ENCODE assay signal across 10 mouse cellular contexts in the genomic region with DNA sequence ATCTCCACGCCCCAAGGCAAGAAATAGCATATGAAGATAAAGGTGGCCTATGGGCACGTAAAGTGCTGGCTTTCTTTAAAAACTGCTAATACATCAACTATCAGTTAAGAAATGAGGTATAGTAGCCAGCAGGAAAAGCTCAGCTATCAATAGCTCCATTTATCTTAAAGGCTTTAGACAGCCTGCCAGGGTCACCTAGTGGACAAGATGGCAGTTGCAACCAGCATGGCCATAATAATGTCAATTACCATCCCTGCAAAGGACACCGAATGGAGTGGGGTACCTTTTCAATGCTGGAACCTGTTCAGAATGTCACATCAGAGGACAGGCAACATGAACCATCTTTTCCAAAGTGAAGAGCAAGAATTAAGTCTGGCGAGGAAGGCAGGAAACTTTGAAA. TPM values are rescaled to one million over a fixed set of nuclear protein-coding genes. Genes with fewer than 3 reads are reported as not detected.
DNase-seq lines count a peak whose midpoint lies in the region; ATAC-seq and TF ChIP-seq lines count a peak whose summit lies in the region.
"Had no signal": no experiment of that assay in that cellular context is flagged by ENCODE, and none has a peak within 500 bp of the region (broad histone marks: within the 10 kb centered on the region; RNA-seq: fewer than 3 reads in every experiment).

No protein-coding gene starts in this region.

- H3K9ac ChIP-seq in heart, postnatal 0 days (replicated peaks; ENCODE audit: low read depth, low read length), result no peak overlapping the region
- no peak overlapping the region for H3K9ac ChIP-seq in midbrain, postnatal 0 days (replicated peaks; ENCODE audit: low read length, poor library complexity, severe bottlenecking)
- no peak overlapping the region for H3K9ac ChIP-seq in midbrain, embryonic 11.5 days (ENCODE audit: low read length)
- H3K9ac ChIP-seq: limb, embryonic 13.5 days had no signal

- WGBS in heart, postnatal 0 days, result 57% methylated on average over 4 of the region's 4 CpGs
- WGBS in midbrain, postnatal 0 days, result 76% methylated on average over 4 of the region's 4 CpGs
- WGBS in midbrain, embryonic 11.5 days, result 74% methylated on average over 4 of the region's 4 CpGs

- no peak overlapping the region for H3K27ac ChIP-seq in heart, postnatal 0 days (ENCODE audit: low read depth)
- H3K27ac ChIP-seq in midbrain, postnatal 0 days (ENCODE audit: low read depth, low read length), result no peak overlapping the region
- no peak overlapping the region for H3K27ac ChIP-seq in midbrain, embryonic 11.5 days (ENCODE audit: low read depth, low read length)
- H3K27ac ChIP-seq: limb, embryonic 13.5 days had no signal

- H3K27me3 ChIP-seq in heart, postnatal 0 days (ENCODE audit: control insufficient read depth, insufficient read depth, low read length), result no peaks in the 10 kb centered on the region
- no peaks in the 10 kb centered on the region for H3K27me3 ChIP-seq in midbrain, postnatal 0 days (ENCODE audit: insufficient read depth, low read length)
- no peaks in the 10 kb centered on the region for H3K27me3 ChIP-seq in midbrain, embryonic 11.5 days (ENCODE audit: control insufficient read depth, insufficient read depth, low read length)
- H3K27me3 ChIP-seq: limb, embryonic 13.5 days had no signal

- no peaks in the 10 kb centered on the region; the same call in 1 of the 2 replicates for H3K4me1 ChIP-seq in heart, postnatal 0 days (ENCODE audit: control insufficient read depth, insufficient read depth)
- no peaks in the 10 kb centered on the region for H3K4me1 ChIP-seq in midbrain, postnatal 0 days (ENCODE audit: insufficient read depth, low read length)
- H3K4me1 ChIP-seq in midbrain, embryonic 11.5 days (ENCODE audit: control insufficient read depth, insufficient read depth, low read length), result no peaks in the 10 kb centered on the region; the same call in 1 of the 2 replicates
- H3K4me1 ChIP-seq: limb, embryonic 13.5 days had no signal

- no peak for ATAC-seq in heart, postnatal 0 days (ENCODE audit: insufficient read depth, low read depth)
- no peak for ATAC-seq in midbrain, postnatal 0 days (ENCODE audit: low FRiP score)
- ATAC-seq in midbrain, embryonic 11.5 days (ENCODE audit: low FRiP score), result no peak

- H3K4me2 ChIP-seq in heart, postnatal 0 days (ENCODE audit: low read depth, low read length), result no peak overlapping the region
- no peak overlapping the region for H3K4me2 ChIP-seq in midbrain, postnatal 0 days (ENCODE audit: low read depth, low read length, poor library complexity, severe bottlenecking)
- no peak overlapping the region for H3K4me2 ChIP-seq in midbrain, embryonic 11.5 days
- H3K4me2 ChIP-seq: limb, embryonic 13.5 days had no signal

- no peaks in the 10 kb centered on the region for H3K36me3 ChIP-seq in heart, postnatal 0 days (replicated peaks; ENCODE audit: control insufficient read depth, insufficient read depth, low read length)
- H3K36me3 ChIP-seq in midbrain, postnatal 0 days (ENCODE audit: insufficient read depth, low read length), result no peaks in the 10 kb centered on the region
- H3K36me3 ChIP-seq in midbrain, embryonic 11.5 days (ENCODE audit: control insufficient read depth, insufficient read depth, low read length), result no peaks in the 10 kb centered on the region
- H3K36me3 ChIP-seq: limb, embryonic 13.5 days had no signal

- no peak for TF ChIP-seq EP300 in heart, postnatal 0 days (IDR thresholded peaks at IDR 0.05; ENCODE audit: low read depth)

- no peak overlapping the region for H3K4me3 ChIP-seq in heart, postnatal 0 days (ENCODE audit: low read depth, low read length)
- H3K4me3 ChIP-seq in midbrain, postnatal 0 days (ENCODE audit: low read depth, low read length), result no peak overlapping the region
- no peak overlapping the region for H3K4me3 ChIP-seq in midbrain, embryonic 11.5 days (ENCODE audit: low read depth, low read length)
- H3K4me3 ChIP-seq: limb, embryonic 13.5 days had no signal

- DNase-seq in heart, postnatal 0 days (ENCODE audit: low spot score), result no peak
- no peak for DNase-seq in heart, adult 8-10 months (ENCODE audit: low spot score)
- DNase-seq in midbrain, postnatal 0 days (ENCODE audit: low spot score), result peak; percentile 35
- no peak for DNase-seq in midbrain, embryonic 11.5 days (ENCODE audit: low spot score, missing footprints)
- DNase-seq in brain, adult 2 months (ENCODE audit: low read depth, low spot score), result peak; percentile 31
- DNase-seq in retina, embryonic 14.5 days (ENCODE audit: low spot score), result peak; percentile 35
- no peak for DNase-seq in yolk sac, embryonic 10.5 days (ENCODE audit: low spot score)
- no peak for DNase-seq in adrenal gland, postnatal 10 days

- 0 out of 2 replicates have a peak, but pooled peaks cover 6% of the 10 kb centered on the region for H3K9me3 ChIP-seq in heart, postnatal 0 days (replicated peaks; ENCODE audit: control insufficient read depth, low read length)
- H3K9me3 ChIP-seq in midbrain, postnatal 0 days (ENCODE audit: low read length), result no peaks in the 10 kb centered on the region
- no peaks in the 10 kb centered on the region for H3K9me3 ChIP-seq in midbrain, embryonic 11.5 days (ENCODE audit: control insufficient read depth, low read length)

- TF ChIP-seq CTCF in heart, postnatal 0 days (IDR thresholded peaks at IDR 0.05; ENCODE audit: low read depth), result peak; percentile 68
- peak; percentile 66 for TF ChIP-seq CTCF in midbrain, postnatal 0 days (IDR thresholded peaks at IDR 0.05)

RNA-seq across cellular contexts. Expression of a gene that starts 10.8 kb away (rescaled TPM):
- 2.9 and 4.5 TPM in 2 replicates for total RNA-seq in heart, postnatal 0 days (2014; rRNA removed; ENCODE audit: low replicate concordance)
- polyA plus RNA-seq in heart, postnatal 0 days (2015; fragmentation: Nextera tagmentation; extraction: Ambion mirVana), result 3.0 and 4.0 TPM in 2 replicates
- 10 to 100 TPM in 1 of 4 experiments, 1 to 10 TPM in 3; 6.5 to 10.9 (median 9.0) TPM for total RNA-seq in heart, adult 8-10 months (2022)
- 5.8 and 7.1 TPM in 2 replicates for total RNA-seq in midbrain, postnatal 0 days (2014; rRNA removed)
- polyA plus RNA-seq in midbrain, postnatal 0 days (2015; fragmentation: Nextera tagmentation; extraction: Ambion mirVana), result 5.8 and 6.2 TPM in 2 replicates
- 3.9 and 4.4 TPM in 2 replicates for polyA plus RNA-seq in midbrain, embryonic 11.5 days (2014; fragmentation: Nextera tagmentation; extraction: Ambion mirVana)
- 10 to 100 TPM; 14.9 to 19.1 TPM for total RNA-seq in adrenal gland, postnatal 10 days (2021)

RNA-seq across cellular contexts. Expression of a gene that starts 19.9 kb away (rescaled TPM):
- 2.0 and 3.5 TPM in 2 replicates for total RNA-seq in heart, postnatal 0 days (2014; rRNA removed; ENCODE audit: low replicate concordance)
- 3.3 and 3.5 TPM in 2 replicates for polyA plus RNA-seq in heart, postnatal 0 days (2015; fragmentation: Nextera tagmentation; extraction: Ambion mirVana)
- 1 to 10 TPM in 1 of 4 experiments, under 1 TPM in 3; 0.41 to 1.8 (median 0.72) TPM for total RNA-seq in heart, adult 8-10 months (2022)
- 20.1 and 25.0 TPM in 2 replicates for total RNA-seq in midbrain, postnatal 0 days (2014; rRNA removed)
- 15.6 and 16.9 TPM in 2 replicates for polyA plus RNA-seq in midbrain, postnatal 0 days (2015; fragmentation: Nextera tagmentation; extraction: Ambion mirVana)
- 28.4 and 32.0 TPM in 2 replicates for polyA plus RNA-seq in midbrain, embryonic 11.5 days (2014; fragmentation: Nextera tagmentation; extraction: Ambion mirVana)
- total RNA-seq in adrenal gland, postnatal 10 days (2021), result 1 to 10 TPM; 3.4 to 5.2 TPM

RNA-seq across cellular contexts. Expression of a gene that starts 37.7 kb away (rescaled TPM):
- total RNA-seq in heart, postnatal 0 days (2014; rRNA removed; ENCODE audit: low replicate concordance), result 0.15 TPM in 1 of 2 replicates, not detected in the other
- 0.26 and 0.32 TPM in 2 replicates for polyA plus RNA-seq in heart, postnatal 0 days (2015; fragmentation: Nextera tagmentation; extraction: Ambion mirVana)
- under 1 TPM; 0.09 to 0.44 (median 0.30) TPM for total RNA-seq in heart, adult 8-10 months (2022)
- total RNA-seq in midbrain, postnatal 0 days (2014; rRNA removed), result 0.38 and 0.49 TPM in 2 replicates
- polyA plus RNA-seq in midbrain, postnatal 0 days (2015; fragmentation: Nextera tagmentation; extraction: Ambion mirVana), result 0.60 and 0.72 TPM in 2 replicates
- 0.45 and 0.63 TPM in 2 replicates for polyA plus RNA-seq in midbrain, embryonic 11.5 days (2014; fragmentation: Nextera tagmentation; extraction: Ambion mirVana)
- total RNA-seq in adrenal gland, postnatal 10 days (2021), result under 1 TPM; 0.94 to 0.99 TPM

RNA-seq across cellular contexts. Expression of a gene that starts 56.3 kb away (rescaled TPM):
- total RNA-seq in heart, postnatal 0 days (2014; rRNA removed; ENCODE audit: low replicate concordance), result not detected in 2 replicates
- polyA plus RNA-seq in heart, postnatal 0 days (2015; fragmentation: Nextera tagmentation; extraction: Ambion mirVana), result not detected in 2 replicates
- total RNA-seq in heart, adult 8-10 months (2022), result not detected
- total RNA-seq in midbrain, postnatal 0 days (2014; rRNA removed), result not detected in 2 replicates
- 0.83 TPM in 1 of 2 replicates, not detected in the other for polyA plus RNA-seq in midbrain, postnatal 0 days (2015; fragmentation: Nextera tagmentation; extraction: Ambion mirVana)
- polyA plus RNA-seq in midbrain, embryonic 11.5 days (2014; fragmentation: Nextera tagmentation; extraction: Ambion mirVana), result not detected in 2 replicates
- total RNA-seq in adrenal gland, postnatal 10 days (2021), result not detected
- total RNA-seq: hematopoietic stem cell, adult 5-6 weeks had no signal
- polyA plus RNA-seq: limb, embryonic 13.5 days had no signal

Comparison
In these comparisons a context has a peak if more than half of its experiments do, and no peak if none do; other contexts are left out.
1. DNase-seq: peak in midbrain, postnatal 0 days (single experiment), brain, adult 2 months (single experiment) and retina, embryonic 14.5 days (single experiment); none in heart, postnatal 0 days (single experiment), heart, adult 8-10 months (single experiment), midbrain, embryonic 11.5 days (single experiment), yolk sac, embryonic 10.5 days (single experiment) and adrenal gland, postnatal 10 days (single experiment).